Mouse (Mus musculus) heart, embryonic 13.5 days (tissue): ENCODE data around the gene Ccnk. TPM values are rescaled to one million over a fixed set of nuclear protein-coding genes. Genes with fewer than 3 reads are reported as not detected.
A peak's percentile ranks its signal among the peaks of the same experiment; 100 is the strongest.

Source experiments
- ATAC-seq: fragments of 200-750 bp; cut with Nextera tagmentation; 2 replicates; pipeline ENCODE4 v1.8.0; 2017; ENCODE audit warnings: moderate TSS enrichment; ENCODE audit not compliant: insufficient number of reproducible peaks, low FRiP score, low TSS enrichment; ENCODE audit errors: extremely low read depth
- H3K27ac ChIP-seq: fragments of 300-500 bp; sonication (generic); replicated peaks from 2 replicates; pipeline ENCODE4 v1.5.1; 2015; ENCODE audit warnings: moderate library complexity, mild to moderate bottlenecking, inconsistent platforms
- H3K27me3 ChIP-seq: fragments of 300-500 bp; sonication (generic); replicated peaks from 2 replicates; pipeline ENCODE4 v1.6.1; 2015; ENCODE audit warnings: mild to moderate bottlenecking, inconsistent platforms
- H3K36me3 ChIP-seq: fragments of 300-500 bp; sonication (generic); 2 replicates; pipeline ENCODE4 v1.6.1; 2015; ENCODE audit warnings: mild to moderate bottlenecking, inconsistent platforms
- H3K4me1 ChIP-seq: fragments of 300-500 bp; sonication (generic); 2 replicates; pipeline ENCODE4 v1.6.1; 2015; ENCODE audit warnings: inconsistent platforms
- H3K4me2 ChIP-seq: fragments of 300-500 bp; sonication (generic); 2 replicates; pipeline ENCODE4 v1.6.1; 2015; ENCODE audit warnings: inconsistent platforms, mild to moderate bottlenecking, moderate library complexity
- H3K4me3 ChIP-seq: fragments of 300-500 bp; sonication (generic); 2 replicates; pipeline ENCODE4 v1.5.1; 2015; ENCODE audit warnings: moderate library complexity, mild to moderate bottlenecking, inconsistent platforms
- H3K9ac ChIP-seq: fragments of 300-500 bp; sonication (generic); 2 replicates; pipeline ENCODE4 v1.6.1; 2015; ENCODE audit warnings: inconsistent platforms, mild to moderate bottlenecking, moderate library complexity
- H3K9me3 ChIP-seq: fragments of 300-500 bp; sonication (generic); 2 replicates; pipeline ENCODE4 v1.6.1; 2016; ENCODE audit warnings: inconsistent platforms
- WGBS: fragments of 180-500 bp; shearing (Covaris S2); methylation state at CpG from one replicate; pipeline ENCODE4 v1.1.7; 2015; ENCODE audit warnings: mixed read lengths; 5-methylcytosine and 5-hydroxymethylcytosine counted together
- polyA plus RNA-seq: library from polyadenylated mRNA; unstranded; fragments of >200 nt; fragmentation: Nextera tagmentation; extraction: Ambion mirVana; gene quantifications from 2 replicates; pipeline ENCODE4 v1.2.1, GENCODE M21; 2015

Ccnk gene
- polyA plus RNA-seq, 1 experiment from 2014 or later: 2.2 TPM

DNA sequence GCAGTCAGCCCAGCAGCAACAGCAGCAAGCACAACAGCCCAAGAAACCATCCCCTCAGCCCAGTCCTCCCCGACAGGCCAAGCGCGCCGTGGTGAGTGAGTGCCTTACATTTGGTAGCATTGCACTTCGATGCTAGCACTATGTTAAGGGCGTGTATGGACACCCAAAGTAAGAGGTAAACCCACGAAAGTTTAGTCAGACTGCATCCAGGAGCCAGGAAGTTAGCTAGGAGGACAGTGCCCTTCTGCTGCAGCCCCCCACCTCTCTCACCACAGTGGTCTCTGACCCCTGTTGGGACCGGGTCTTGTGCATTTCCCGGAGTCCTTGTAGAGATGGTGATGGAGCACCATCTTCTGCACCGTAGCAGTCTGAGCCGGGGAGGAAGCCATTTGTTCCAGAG, 16.4 kb downstream of the Ccnk start:
- no peak overlapping the region for H3K9ac ChIP-seq
- 88% methylated on average over 11 of the region's 11 CpGs for WGBS
- H3K4me2 ChIP-seq: no peak overlapping the region
- no peak overlapping the region for H3K27ac ChIP-seq
- no peaks in the 10 kb centered on the region for H3K9me3 ChIP-seq
- no peak for ATAC-seq
- H3K4me3 ChIP-seq: no peak overlapping the region
- H3K36me3 ChIP-seq: peaks cover 98% of the 10 kb centered on the region
- H3K4me1 ChIP-seq: no peaks in the 10 kb centered on the region
- H3K27me3 ChIP-seq: no peaks in the 10 kb centered on the region

DNA sequence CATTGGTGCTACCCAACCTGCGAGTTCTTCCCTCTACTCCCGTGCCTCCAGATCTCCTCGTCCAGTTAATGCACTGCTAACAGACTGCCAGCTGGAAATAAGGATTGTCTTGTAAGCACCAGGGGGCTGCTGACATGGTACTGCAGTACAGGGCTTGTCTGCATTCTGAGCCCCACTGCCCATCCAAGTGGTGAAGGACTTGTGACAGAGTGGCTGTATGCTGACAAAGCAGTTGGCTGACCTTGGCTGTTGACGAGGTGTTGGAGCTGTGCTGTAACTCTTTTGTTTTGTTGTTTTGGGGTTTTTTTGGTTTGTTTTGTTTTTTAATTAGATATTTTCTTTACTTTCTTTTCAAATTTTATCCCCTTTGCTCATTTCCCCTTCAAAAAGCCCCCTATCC, 19.1 kb downstream of the Ccnk start:
- peaks cover 99% of the 10 kb centered on the region for H3K36me3 ChIP-seq
- no peak for ATAC-seq
- H3K4me3 ChIP-seq: no peak overlapping the region
- WGBS: 68% methylated on average over 4 of the region's 4 CpGs
- no peak overlapping the region for H3K4me2 ChIP-seq
- H3K4me1 ChIP-seq: no peaks in the 10 kb centered on the region
- H3K9me3 ChIP-seq: no peaks in the 10 kb centered on the region
- no peak overlapping the region for H3K9ac ChIP-seq
- no peaks in the 10 kb centered on the region for H3K27me3 ChIP-seq
- no peak overlapping the region for H3K27ac ChIP-seq

DNA sequence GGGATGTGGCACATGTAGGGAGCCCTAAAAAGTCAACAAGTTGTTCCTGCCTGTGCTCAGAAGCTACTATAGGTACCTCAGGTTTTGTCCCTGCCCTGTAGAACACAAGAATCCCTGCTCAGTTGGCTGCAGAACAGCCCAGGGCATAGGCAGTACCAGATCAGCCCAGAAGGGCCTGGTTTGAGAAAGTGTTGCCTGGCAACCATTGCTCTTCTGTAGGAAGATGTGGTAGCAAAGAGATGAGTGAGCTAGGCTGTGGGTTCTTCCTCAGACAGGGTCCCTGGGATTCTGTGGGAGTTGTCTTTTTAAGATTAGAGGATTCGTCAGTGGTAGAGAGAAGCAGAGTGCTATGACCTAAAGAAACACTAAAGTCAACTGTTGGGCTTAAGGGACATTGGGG, 20.7 kb downstream of the Ccnk start:
- Histone ChIP-seq H3K9me3 (no peaks in the 10 kb centered on the region), H3K36me3 (peaks cover 99% of the 10 kb centered on the region), H3K4me3 (no peak overlapping the region), H3K4me1 (no peaks in the 10 kb centered on the region), H3K27ac (no peak overlapping the region), H3K4me2 (no peak overlapping the region), H3K9ac (no peak overlapping the region), H3K27me3 (no peaks in the 10 kb centered on the region)
- WGBS: 81% methylated on average over 1 of the region's 1 CpGs
- ATAC-seq: no peak

DNA sequence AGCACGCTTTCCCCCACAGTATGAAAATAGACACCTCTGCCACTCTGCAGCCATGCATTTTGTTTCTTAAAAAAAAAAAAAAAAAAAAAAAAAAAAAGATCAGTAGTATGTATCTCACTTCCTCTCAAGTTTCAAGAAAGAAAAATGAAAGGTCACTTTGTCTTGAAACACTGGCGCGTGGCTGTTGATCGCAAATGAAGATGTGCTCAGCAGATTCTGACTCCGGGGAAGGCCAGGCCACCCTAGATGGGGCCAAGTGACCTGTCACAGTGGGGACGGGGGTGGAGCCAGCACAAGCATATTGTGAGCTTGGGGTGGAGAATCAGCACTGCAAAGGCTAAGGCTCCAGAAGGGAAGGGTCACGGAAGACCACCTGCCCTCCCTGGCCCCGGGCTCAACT, 24.5 kb downstream of the Ccnk start:
- no peak for ATAC-seq
- Histone ChIP-seq H3K9me3 (no peaks in the 10 kb centered on the region), H3K4me3 (no peak overlapping the region), H3K27ac (no peak overlapping the region), H3K4me2 (no peak overlapping the region), H3K36me3 (peaks cover 80% of the 10 kb centered on the region), H3K27me3 (no peaks in the 10 kb centered on the region), H3K9ac (no peak overlapping the region), H3K4me1 (peaks cover 3% of the 10 kb centered on the region)
- WGBS: 75% methylated on average over 8 of the region's 8 CpGs

DNA sequence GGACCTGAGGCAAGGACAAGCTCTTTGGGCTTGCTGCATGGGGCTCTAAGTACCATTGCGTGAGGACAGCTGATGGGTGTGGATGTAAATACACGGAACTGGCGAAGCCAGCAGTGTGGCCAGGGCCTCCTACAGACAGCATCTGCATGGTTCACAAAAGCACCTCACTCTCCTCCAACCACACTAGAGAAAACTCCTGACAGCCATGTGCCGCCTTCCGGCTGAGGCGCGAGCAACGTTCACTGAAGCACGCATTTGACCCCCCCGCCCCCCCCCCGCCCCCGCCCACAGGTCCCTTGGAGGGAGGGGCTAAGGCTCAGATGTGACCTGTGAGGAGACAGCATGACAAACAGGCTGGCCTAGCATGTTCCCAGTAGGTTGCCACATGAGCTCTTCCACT, 25.6 kb downstream of the Ccnk start:
- peaks cover 69% of the 10 kb centered on the region for H3K36me3 ChIP-seq
- H3K9me3 ChIP-seq: no peaks in the 10 kb centered on the region
- no peak overlapping the region for H3K9ac ChIP-seq
- no peak overlapping the region for H3K4me3 ChIP-seq
- H3K4me2 ChIP-seq: no peak overlapping the region
- H3K27ac ChIP-seq: no peak overlapping the region
- no peaks in the 10 kb centered on the region for H3K27me3 ChIP-seq
- no peak for ATAC-seq
- H3K4me1 ChIP-seq: peaks cover 14% of the 10 kb centered on the region
- 75% methylated on average over 12 of the region's 12 CpGs for WGBS

DNA sequence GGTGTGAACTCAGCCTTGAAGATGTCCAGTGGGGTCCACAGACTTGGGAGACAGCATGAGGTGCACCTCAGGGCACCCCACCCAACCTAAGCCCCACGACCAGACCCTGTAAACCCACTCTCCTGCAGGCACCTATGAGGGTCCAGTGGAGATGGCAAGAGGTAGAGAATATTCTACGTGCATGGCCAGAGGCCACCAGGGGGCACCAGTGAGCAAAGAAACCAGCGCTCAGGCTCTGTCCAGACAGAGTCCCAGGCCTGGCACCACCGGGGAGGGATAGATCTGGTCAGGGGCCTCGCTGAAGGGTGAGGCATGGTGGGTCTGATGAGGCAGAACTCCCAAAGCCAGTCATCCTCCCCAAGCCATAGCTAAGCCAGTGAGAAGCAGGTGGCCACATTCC, 27.3 kb downstream of the Ccnk start:
- Histone ChIP-seq H3K36me3 (peaks cover 52% of the 10 kb centered on the region), H3K9ac (no peak overlapping the region), H3K4me1 (peaks cover 21% of the 10 kb centered on the region), H3K27me3 (no peaks in the 10 kb centered on the region), H3K4me3 (no peak overlapping the region), H3K4me2 (no peak overlapping the region), H3K9me3 (no peaks in the 10 kb centered on the region), H3K27ac (no peak overlapping the region)
- peak; percentile 30; the same call in 1 of the 2 replicates for ATAC-seq
- 8% methylated on average over 5 of the region's 5 CpGs for WGBS

DNA sequence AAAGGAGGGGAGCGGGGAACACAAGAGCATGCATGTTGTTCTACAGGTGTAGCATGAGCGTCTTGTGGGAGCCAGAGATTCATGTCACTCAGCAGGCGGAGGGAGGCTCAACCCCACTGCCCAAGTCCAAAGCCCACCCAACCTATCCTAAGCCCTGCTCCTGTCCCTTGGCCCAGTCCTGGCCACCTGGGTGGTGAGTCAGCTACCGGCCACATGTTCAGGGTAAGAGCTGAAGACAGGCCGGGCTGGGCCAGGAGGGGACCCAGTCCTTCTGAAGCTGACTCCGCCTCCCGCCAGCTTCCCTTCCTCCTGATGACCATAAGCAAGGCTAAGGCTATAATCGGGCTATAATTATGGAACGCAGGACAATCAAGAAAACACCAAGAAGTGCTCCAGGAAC, 28.8 kb downstream of the Ccnk start:
- no peak overlapping the region for H3K4me2 ChIP-seq
- peaks cover 38% of the 10 kb centered on the region for H3K36me3 ChIP-seq
- 88% methylated on average over 9 of the region's 9 CpGs for WGBS
- H3K4me3 ChIP-seq: no peak overlapping the region
- no peaks in the 10 kb centered on the region for H3K9me3 ChIP-seq
- H3K9ac ChIP-seq: no peak overlapping the region
- no peak for ATAC-seq
- H3K4me1 ChIP-seq: peaks cover 37% of the 10 kb centered on the region
- no peaks in the 10 kb centered on the region for H3K27me3 ChIP-seq
- H3K27ac ChIP-seq: no peak overlapping the region

DNA sequence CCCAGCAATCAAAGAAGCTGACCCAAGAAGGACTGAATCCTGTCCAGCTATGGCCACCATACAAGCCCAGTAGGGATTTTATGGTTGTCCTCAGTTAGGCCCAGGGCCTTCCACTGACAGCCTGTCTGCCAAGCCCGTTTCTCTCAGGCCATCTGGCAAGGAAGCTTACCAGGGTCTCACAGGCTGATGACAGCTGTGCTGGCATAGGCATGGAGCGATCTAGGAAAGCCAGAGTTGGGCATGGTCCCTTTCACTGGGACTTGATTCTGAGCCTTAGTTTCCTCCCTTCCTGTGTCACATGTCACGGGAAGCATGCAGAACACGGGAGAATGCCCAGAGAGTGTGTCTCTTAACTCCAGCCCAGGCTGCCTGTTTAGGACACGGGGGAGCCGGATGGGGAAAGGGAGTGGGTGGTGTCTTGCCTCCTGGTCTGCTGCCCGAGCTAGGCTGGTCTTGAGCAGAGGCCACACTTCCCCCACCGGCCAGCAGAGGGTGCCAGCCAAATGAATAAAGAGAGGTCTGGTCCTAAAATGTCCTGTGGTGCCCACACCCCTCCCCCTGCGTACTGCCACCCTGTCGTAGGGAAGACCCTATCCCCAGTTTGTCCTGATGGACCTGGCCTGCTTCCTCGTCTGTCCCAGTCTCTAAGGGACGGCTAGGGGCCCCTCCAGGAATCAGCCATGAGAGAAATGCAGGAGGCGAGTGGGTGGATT, 29.5 kb downstream of the Ccnk start:
- H3K27ac ChIP-seq: no peak overlapping the region

DNA sequence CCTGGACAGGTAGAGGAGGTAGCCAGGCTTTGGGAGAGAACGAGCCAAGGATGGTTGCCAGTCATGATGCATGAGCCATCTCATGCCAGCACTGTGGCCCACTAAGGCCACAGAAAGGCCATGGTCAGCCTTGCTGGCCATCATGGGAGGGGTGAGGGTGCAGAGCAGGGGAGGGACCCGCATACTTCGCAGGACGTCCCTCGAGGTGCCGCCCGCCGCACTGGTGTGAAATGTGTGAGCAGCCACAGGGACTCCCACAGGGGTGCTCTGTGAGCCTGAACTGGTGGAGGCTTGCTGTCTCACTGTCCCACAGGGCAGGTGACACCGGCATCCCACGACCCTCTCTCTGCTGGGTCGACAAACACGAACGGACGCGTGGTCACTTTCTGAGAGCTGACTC, 31.2 kb downstream of the Ccnk start:
- Histone ChIP-seq H3K36me3 (peaks cover 14% of the 10 kb centered on the region), H3K4me1 (peaks cover 60% of the 10 kb centered on the region), H3K4me3 (no peak overlapping the region), H3K9ac (no peak overlapping the region), H3K4me2 (no peak overlapping the region), H3K27me3 (no peaks in the 10 kb centered on the region), H3K27ac (no peak overlapping the region), H3K9me3 (no peaks in the 10 kb centered on the region)
- ATAC-seq: no peak
- WGBS: 85% methylated on average over 14 of the region's 15 CpGs

More for the DNA sequence above, 29.5 kb downstream of the Ccnk start:
- no peak for ATAC-seq
- Histone ChIP-seq H3K4me2 (no peak overlapping the region), H3K4me3 (no peak overlapping the region), H3K4me1 (peaks cover 43% of the 10 kb centered on the region), H3K36me3 (peaks cover 31% of the 10 kb centered on the region), H3K27me3 (no peaks in the 10 kb centered on the region), H3K9me3 (no peaks in the 10 kb centered on the region), H3K9ac (no peak overlapping the region)
- 25% methylated on average over 13 of the region's 13 CpGs for WGBS

DNA sequence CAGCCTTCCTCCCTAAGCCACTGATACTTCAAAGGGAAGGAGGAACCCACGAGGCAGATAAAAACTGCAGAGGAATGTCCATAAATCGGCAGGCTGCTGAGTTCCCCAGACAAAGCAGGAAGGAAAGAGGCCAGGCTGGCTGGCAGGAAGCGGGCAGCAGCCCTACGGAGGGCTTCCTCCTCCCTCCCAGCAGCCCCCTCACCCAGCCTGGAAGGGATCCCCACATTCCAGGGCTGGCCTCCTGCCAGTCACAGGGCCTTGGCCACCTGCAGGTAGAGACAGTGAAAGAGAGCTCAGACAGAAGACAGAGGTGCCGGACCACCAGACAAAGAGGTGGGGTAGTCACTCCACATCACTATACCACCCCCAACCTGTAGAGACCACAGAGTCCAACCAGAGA, 32.7 kb downstream of the Ccnk start:
- H3K9ac ChIP-seq: peak overlapping the region; percentile 59

DNA sequence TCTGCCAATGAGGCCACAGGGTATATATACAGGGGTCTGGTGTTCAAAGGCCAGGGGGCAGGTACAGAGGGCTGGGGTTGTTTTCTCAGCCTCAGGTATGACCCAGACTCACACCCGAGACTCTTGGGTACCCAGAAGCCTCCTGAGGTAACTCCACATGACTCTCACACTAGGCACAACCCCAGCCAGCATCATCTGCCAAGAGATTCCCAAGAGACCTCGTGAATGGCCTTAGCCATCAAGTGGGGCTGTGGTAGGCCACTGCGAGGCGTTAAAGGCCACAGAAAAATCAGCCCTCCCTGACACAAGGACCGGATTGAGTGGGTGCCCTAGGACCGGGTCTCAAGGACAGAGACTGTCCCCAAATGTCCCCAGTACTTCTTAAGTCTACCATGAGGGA, 33.1 kb downstream of the Ccnk start:
- WGBS: 64% methylated on average over 6 of the region's 6 CpGs

More for the DNA sequence above, 32.7 kb downstream of the Ccnk start:
- Histone ChIP-seq H3K36me3 (peaks cover 4% of the 10 kb centered on the region; the same call in 1 of the 2 replicates), H3K4me3 (no peak overlapping the region), H3K4me2 (no peak overlapping the region), H3K27me3 (no peaks in the 10 kb centered on the region), H3K9me3 (no peaks in the 10 kb centered on the region), H3K27ac (no peak overlapping the region; the same call in 1 of the 2 replicates), H3K4me1 (peaks cover 60% of the 10 kb centered on the region)
- WGBS: 34% methylated on average over 5 of the region's 5 CpGs
- ATAC-seq: no peak

More for the DNA sequence above, 33.1 kb downstream of the Ccnk start:
- H3K36me3 ChIP-seq: no peaks in the 10 kb centered on the region; the same call in 1 of the 2 replicates
- H3K4me3 ChIP-seq: no peak overlapping the region
- H3K9me3 ChIP-seq: no peaks in the 10 kb centered on the region
- no peak overlapping the region for H3K27ac ChIP-seq
- H3K4me1 ChIP-seq: peaks cover 60% of the 10 kb centered on the region
- H3K4me2 ChIP-seq: no peak overlapping the region
- H3K9ac ChIP-seq: no peak overlapping the region
- H3K27me3 ChIP-seq: no peaks in the 10 kb centered on the region
- ATAC-seq: no peak
